Mouse (Mus musculus): ENCODE results near the gene Cox10.

DNA sequence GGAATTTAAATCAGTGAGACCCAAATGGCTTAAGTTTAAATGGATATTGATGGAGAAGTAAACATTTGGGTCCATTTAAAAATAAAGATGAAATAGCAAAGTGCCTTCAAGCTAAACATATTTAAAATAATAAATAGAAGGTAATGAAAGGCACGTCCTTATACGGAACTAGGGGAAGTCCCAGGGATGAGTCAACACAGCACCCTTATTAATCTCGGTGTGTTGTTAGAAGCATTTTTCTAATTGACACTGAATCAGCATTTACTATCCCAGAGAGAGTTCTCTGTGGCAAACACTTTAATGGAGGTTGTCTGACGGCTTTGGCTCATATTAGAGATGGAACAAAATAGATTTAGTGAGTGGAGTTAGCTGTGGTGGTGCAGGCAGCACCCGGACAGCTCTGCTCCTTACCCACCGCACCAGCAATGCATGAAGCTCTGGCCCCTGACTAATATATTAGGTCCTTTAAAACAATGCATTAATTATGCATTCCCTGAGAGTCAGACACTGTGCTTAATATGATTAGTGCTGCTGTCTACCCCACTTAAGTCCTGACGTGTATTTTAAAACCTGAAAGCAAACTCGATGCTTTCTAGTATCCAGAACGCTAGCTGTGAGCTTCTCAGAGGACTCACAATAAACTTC, 56.7 kb downstream of the Cox10 start:
- TF ChIP-seq CTCF (IDR thresholded peaks at IDR 0.05; ENCODE audit: low read depth, low read length) (no peak), POLR2A (IDR thresholded peaks at IDR 0.05; ENCODE audit: extremely low read depth, insufficient read depth, low read length) (no peak)

All from liver, adult 2 months (tissue).